Mouse (Mus musculus) liver, embryonic 14.5 days (tissue): Measurements from ENCODE around the gene Fmo5.

Experiments
- CTCF ChIP-seq: IDR thresholded peaks from 2 replicates; pipeline ENCODE4 v1.5.1; 2016; ENCODE audit warnings: antibody characterized with exemption, low read depth, control low read depth
- EP300 ChIP-seq: IDR thresholded peaks from 2 replicates; pipeline ENCODE4 v1.6.1; 2016; ENCODE audit warnings: antibody characterized with exemption, low read depth

DNA sequence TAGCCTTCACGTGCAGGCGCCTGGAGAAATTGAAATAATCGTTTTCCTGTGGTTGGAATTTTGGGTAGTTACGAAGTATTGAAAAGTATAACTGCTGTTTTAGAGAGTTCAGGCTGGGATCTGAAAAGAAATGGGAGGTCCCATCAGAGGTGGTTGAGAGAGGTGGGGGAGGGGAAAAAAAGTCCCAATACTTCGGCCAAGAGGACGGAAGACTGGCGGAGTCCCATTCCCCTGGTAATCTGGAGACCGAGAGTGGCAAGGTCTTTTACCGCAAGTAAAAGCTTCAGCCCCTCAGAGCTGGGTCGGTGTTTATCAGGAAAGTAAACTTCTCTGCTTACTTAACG is 53.5 kb downstream of the Fmo5 start:
- TF ChIP-seq CTCF, result no peak
- no peak for TF ChIP-seq EP300
